Mouse (Mus musculus) neutrophil, adult 5-6 weeks (primary cell): Measurements from ENCODE around the gene Shroom2. TPM values are rescaled to one million over a fixed set of nuclear protein-coding genes. Genes with fewer than 3 reads are reported as not detected.
"Not testable (repeated sequence)": the region's sequence is repeated elsewhere in the genome, so short reads cannot be mapped to it uniquely, and the experiment has no call there.

Experiments used
- ATAC-seq: fragments of 151-379, 151-347 bp; 2 replicates; pipeline ENCODE4 v1.8.0; 2017; ENCODE audit warnings: mild to moderate bottlenecking, moderate TSS enrichment; ENCODE audit not compliant: insufficient number of reproducible peaks, poor library complexity, low FRiP score, severe bottlenecking; ENCODE audit errors: extremely low read depth
- total RNA-seq: library from RNA; stranded (forward); fragments of 200-1000 nt; gene quantifications from 2 replicates; pipeline ENCODE4 v1.2.3, GENCODE M21; 2017

The Shroom2 gene
- 0.12 TPM in 1 of 2 replicates, not detected in the other for total RNA-seq

DNA sequence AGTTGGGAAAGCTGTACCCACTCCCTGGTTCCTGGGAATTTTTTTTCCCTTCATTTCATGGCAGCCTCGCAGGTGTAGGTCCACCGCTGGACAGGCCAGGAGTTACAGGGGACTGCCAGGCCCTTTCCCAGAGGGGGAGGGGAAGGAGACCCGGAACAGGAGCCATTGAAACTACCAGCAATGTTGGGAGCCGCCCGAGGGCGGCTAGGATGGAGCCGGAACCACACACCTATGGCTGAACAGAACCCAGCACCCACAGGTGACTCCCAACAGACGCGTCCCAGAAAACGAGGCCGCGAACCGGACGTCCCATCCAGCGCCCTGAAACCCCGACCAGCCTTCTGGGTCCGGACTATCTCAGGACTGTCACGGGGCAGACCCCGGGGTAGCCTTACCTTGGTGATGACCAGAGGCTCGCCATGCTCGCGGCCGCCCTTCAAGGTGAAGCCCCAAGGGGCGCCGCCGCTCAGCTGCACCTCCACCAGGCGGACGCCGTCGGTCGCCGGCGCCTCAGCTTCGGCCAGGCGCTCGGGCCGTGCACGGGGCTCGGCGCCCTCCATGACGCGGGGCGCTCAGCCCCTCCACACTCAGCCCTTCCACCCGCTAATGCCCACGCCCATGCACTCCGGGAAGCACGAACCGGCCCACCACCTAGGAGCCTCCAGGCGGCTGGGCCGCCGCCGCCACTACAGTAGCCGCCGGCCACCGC, at the start of gene Shroom2:
TSS of gene Shroom2 (minus strand) at position 575 of the 709 bp plus-strand sequence.
- no peak for ATAC-seq

DNA sequence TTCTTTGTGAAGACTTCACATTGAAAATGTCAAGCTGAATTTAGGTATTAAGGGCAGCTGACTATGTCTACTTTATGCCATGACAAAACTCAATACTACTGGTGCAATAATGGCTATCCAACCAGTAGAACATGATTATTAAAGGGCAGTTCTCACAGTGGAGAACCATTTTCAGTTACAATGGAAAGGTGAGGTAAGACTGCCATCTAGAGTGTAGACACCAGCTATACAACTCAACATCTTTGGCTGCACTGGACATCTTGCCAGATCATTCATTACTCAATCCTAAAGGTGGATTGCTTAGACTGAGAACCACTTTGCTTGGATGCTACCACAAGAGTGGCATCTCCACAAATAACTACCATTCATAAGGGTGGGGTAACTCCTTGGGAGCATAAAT, 49.7 kb upstream of the Shroom2 start:
- no peak for ATAC-seq

DNA sequence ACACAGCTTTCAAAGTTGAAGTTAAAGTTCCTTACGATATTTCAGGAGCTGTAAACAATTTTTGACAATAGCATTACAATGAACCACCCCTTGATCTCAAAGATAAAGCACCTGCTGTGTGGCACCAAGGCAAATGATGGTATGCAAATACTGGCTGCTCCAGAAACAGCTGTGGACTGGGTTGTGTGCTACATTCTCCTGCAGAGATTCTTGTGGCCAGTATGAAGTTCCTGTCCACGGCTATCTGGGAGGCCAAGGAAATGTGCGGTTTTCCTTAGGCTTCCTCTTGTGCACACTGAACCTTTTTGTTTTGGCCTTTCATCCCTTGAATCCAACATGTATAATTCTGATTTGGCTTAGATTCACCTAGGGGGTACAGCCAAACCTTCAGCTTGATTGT, 44.1 kb upstream of the Shroom2 start:
- no peak for ATAC-seq

DNA sequence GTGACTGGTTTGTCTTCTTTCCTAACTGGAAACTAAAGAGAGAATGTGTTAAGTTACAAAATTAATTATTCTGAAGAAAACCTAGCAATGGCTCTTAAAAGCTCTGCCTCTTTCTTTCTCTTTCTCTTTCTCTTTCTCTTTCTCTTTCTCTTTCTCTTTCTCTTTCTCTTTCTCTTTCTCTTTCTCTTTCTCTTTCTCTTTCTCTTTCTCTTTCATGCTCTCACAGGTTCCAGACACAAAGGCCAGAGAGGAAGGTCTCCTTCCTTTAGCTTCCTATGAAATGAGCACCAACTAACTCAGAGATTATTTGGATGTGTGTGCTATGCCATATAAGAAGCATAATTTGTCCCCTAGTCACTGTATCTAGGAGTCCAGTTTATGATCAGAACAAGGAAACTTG, 36.1 kb upstream of the Shroom2 start:
- no peak for ATAC-seq

DNA sequence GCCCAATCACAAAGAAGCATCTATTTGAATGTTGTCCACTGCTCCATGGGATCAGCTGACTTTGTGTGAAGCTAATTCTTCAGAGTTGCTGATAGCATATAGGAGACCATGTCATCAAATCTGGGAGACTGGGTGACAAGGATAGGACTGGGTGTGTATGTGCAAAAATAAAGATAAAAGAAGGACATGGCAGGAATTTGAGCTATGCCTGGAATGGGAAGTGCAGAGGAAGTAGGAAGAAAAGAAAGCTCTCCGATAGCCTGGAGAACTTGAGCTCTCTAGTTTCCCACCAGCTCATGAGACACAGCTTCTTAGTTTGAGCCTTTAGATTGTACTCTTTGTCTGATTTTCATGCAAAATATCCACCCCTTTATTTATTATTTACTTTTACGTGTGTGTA, 19.3 kb upstream of the Shroom2 start:
- no peak for ATAC-seq

DNA sequence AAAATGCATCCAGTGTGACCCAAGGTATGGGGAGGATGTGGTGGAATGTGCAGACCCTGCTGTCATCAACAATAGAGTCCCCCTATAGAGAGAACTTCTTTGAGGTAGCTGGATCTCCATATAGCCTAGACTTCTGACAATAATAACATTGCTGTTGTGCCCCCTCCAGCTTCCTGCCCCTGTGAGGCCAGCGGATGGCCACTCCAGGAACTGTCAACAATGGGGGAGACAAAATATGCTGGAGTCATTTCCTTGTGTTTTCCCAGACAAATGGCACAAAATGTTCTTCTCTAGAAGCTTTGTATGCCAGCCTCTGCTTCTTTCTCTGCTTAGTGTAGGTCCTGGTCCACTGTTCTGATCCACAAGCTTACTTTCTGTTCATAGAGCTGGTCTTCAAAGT, 18.9 kb upstream of the Shroom2 start:
- no peak for ATAC-seq

DNA sequence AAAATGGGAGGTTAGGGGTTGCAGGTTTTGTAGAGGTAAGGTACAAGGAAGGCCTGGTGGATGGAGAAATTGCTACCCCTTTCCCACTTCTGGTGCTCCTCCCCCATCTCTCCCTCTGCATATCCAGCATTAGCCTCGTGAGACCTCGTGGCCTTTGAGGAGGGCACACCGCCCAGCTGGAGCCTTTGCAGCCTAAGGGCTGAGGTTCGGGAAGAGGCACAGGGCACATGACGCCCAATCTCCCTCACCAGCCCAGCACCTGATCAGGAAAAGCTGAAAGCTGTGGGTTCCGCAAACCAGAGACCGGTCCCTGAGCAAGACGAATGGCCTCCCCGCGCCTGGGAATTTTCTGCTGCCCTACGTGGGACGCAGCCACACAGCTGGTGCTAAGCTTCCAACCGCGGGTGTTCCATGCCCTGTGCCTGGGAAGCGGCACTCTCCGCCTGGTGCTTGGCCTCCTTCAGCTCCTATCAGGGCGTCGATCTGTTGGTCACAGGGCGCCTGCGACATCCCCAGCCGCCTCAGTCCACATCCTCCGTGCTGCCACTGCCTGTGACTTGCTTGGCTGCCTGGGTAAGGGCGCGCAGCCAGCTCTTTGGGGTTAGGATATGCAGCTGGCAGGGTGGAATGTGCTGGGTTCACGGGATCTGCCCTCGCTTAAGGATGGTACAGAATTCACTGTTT, 12.6 kb upstream of the Shroom2 start, which contains the start of gene Gpr143:
TSS of gene Gpr143 (plus strand) at position 202 of the 684 bp plus-strand sequence.
- no peak for ATAC-seq

DNA sequence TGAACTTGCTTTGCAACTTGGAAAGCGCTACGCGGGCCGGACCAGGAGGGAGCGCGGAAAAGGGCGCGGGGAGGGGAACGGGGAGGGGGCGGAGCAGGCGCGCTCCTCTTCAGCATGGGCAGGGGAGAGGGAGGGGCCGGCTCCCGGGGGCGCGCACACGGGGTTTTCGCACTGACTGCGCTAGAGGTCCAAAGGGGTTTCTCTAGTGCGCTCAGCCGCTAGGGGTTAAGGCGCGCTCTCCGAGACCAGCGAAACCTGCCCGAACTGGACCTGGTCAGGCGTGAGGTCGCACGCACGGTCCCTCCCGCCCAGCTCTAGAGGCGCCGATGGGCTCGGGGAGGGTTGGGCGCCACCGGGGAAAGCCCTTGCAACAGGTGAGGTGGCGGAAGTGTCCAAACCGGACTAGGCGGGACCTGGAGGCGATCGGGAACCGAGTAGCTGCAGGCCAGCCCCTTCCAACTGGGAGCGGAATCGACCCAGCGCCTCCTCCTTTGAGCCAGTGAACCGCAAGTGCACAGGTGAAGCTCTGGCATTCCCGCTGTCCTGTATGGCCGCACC, 414 bp upstream of the Shroom2 start:
- ATAC-seq, result no peak

DNA sequence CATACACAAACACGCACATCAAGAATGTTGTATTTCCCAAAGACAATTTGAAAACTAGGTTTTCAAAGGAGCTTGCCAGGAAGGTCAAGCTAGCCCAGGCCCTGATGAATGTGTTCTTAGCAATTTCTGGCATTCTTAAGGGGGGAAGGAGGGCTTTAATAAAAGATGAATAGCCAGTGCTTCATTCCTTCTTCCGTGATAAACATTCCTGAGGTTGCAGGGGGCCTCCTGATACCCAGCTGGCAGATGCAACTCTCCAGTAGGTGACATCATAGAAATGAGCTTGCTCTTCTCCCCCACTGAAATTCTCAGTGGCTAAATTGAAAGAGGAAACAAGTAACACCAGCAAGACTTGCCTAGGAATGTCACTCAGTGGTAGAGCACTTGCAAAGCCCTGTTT, 5.1 kb downstream of the Shroom2 start:
- ATAC-seq, result no peak

DNA sequence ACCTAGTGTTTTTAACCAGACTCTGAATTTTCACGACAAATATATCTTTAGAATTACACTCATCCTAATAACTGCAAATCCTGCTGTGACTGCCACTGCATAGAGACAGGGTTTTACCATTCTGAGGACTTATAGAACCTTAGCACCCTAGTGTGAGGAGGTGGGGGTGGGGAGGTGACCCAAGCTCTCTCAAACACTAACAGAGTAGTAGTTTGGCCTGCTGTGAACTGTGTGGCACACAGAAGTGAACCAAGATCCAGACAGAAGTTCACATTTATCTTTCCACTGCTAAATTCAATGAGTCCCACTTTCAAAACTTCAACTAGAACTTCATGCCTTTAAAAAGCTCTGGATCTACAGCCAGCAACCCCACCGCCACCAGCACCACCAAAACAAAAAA, 6.4 kb downstream of the Shroom2 start:
- ATAC-seq, result no peak

DNA sequence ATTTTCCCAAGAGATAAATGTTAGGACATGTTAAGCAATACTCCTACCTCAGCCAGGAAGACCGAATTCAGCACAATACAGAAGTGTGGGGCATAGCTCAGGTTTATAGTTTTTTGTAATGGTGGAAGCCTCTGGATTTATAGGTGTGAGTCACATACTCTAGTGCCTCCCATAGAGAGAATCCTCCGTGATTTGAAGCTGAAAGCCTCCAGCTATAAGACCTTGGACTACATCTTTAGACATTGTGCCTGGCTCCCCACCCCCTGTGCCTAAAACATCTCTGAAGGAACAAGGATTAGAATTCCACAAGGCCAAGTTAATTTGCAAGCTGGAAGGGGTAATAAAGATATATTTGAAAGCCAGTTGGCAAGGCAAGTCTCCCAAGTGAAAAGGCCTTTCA, 6.8 kb downstream of the Shroom2 start:
- no peak for ATAC-seq

DNA sequence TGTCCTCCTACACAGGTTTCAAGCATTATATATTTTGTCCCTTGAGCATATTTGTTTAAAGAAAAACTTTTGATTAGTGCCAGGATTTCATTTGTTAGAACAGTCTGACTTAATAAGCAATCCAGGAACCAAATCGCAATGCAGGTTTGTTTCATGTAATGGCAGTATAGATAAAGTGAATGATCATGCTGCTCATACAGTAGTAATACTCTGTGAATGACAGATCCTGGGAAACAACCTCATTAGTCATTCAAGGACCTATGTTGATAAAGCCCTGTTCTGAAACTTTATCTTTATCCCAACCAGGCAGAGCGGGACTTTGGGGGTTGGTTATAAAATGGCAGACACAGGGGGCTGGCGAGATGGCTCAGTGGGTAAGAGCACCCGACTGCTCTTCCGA, 13.0 kb downstream of the Shroom2 start:
- no peak for ATAC-seq

DNA sequence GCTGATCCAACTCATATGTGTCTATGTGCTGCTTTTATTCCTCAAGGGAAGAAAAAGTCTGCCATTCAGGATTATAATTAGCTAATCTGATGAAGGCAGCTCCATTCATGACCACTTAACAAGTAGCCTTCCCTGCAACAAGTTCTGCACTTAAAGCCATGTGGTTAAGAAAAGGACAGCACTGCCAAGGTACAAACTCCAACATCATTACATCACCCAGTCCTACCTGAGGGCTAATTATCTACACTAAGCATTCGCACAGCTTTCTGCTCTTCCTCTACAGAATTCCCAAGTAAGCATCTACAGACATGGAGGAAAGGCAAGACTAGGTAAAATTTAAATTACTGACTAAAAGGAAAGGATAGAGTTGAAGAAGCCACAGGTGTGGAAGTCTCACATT, 13.4 kb downstream of the Shroom2 start:
- ATAC-seq, result no peak

DNA sequence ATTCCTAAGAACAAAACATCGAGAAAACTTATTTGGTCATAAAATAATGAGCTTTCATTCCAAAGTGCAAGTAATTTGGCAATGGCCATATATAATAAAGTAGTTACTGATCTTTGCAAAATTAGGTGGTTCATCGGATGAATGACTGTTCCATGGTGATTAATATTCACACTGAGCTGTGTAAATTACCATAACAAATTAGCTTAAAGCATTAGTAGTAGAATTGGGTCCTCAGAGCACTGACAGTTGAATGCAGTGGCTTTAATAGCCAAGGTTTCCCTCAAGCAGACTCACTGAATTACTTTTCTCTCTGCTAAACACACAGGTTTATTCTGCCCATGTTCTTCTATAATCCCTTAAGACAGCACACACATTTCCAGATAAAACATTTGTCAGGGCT, 23.3 kb downstream of the Shroom2 start:
- no peak for ATAC-seq

DNA sequence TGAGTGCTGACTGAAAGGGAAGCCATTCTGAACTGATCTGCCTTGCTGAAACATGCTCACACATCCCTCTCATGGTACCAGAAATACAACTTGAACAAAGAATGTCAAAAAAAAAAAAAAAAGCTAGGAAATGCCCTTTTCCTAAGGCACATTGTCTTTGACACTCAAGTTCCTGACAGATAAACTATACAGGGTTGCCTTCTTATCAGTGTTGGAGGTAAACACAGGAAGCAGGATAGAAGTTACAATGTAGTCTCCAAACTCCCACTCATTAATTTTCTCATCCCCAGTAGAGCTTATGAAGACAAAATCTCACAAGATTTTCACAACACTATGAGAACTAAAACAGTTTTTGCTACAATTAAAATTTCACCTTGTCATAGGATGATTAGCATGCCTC, 25.6 kb downstream of the Shroom2 start:
- no peak for ATAC-seq

DNA sequence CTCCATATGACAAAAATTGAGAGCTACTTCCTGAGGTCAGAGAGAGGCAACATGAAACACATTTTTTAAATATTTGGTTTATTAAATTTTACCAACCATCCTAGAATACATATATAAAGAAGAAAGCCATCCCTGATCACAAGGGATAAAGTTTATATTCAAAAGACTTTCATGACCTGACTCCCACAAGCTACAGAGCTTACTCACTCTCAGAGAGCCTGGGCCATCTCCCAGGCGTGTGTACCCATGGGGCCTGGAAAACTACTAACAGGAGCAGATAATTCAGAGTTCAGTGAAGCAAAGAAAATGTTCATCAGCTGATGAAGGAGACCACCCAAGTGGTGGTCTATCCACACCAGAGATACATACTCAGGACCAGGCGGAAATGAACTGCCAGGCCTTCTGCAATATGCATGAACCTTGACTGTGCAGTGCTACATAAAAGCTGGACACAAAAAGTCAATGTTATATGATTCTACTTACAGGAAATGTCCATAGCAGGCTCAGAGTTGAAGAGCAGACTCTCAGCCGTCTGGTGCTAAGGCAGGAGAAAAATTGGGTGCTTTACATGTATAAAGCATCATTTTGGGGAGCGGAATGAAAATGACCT, 30.4 kb downstream of the Shroom2 start:
- ATAC-seq, result no peak

DNA sequence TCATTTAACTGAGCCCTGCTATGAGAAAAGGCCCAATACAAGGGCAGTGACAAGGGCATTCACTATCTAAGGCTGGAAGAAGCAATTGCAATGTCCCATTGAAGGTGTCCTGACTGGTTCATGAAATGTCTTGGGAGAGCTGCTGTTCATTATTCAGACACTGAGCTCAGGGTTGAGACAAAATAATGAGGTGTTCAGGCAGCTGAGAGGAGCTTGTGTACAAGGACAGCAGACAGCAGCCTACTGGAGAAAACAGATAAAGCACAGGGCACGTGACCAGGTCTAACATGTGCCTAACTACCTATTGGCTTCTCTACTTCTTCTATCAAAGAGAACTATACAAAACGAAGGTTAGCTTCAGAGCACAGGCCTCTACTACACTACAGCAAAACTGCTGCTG, 31.1 kb downstream of the Shroom2 start:
- ATAC-seq, result no peak

DNA sequence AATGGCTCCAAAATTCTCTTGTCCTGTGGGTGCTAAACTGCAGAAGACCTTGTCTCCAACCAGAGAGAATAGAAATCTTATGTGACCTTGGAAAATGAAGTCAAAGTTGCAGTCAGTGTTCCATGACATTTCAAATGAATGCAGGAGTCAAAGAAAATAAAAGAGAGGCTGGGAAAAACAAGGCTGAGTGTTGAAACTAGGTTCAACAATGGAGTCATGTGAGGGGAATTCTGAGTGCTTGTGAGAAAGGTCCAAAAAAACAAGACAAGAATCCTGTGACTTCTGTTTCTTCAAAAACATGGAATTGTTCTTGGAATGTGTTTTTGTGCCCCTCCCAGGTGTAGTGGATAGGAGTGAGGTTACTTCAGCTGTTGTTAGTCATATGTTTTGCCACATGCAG, 34.0 kb downstream of the Shroom2 start:
- no peak for ATAC-seq

DNA sequence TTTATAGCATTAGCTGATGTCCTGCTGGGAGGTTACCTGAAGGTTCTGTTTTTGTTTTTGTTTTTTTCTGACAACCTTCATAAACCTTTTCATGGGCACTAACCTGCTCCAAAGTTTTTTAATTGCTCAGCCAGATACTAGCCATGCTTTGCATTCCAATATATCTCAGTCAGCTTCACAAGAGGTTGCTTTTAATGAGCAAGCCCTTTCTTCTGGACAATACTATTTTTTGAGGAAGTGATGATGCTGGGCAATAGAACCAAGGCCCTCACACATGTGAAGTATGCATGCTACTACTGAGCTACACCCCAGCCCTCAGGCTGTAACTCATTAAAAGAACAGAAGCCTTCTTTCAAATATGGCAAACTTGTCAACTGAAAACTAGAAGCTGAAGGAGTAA, 52.6 kb downstream of the Shroom2 start:
- ATAC-seq, result no peak

DNA sequence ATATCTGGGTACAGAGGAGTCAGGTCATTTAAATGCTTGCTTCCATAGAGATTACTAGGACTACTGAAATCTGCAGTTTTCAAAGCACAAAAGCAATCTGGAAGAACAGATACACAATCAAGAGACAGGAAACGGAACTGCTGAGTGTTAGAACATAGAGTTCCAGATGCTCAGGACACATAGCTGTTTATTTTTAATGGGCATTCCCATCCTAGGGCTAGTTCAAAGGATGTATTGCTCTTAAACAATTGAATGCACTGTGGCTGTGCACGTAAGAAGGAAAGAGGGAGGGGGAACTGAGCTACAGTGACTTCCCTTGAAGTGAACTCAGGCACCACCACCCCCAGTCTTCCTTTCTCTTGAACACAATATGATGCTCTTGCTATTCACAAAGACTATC, 58.5 kb downstream of the Shroom2 start:
- ATAC-seq, result not testable (repeated sequence)
